Mouse (Mus musculus) heart, embryonic 14.5 days (tissue): ENCODE data around the gene Map2k3. TPM values are rescaled to one million over a fixed set of nuclear protein-coding genes. Genes with fewer than 3 reads are reported as not detected.

Experiments used
- ATAC-seq: fragments of 200-750 bp; cut with Nextera tagmentation; 2 replicates; pipeline ENCODE4 v1.8.0; 2017; ENCODE audit warnings: low read depth, moderate TSS enrichment; ENCODE audit not compliant: insufficient number of reproducible peaks, insufficient read depth, low FRiP score
- H3K27ac ChIP-seq, 2 experiments: fragments of 200-500 bp in 1 of 2; fragments of 300-500 bp in 1 of 2; sonication (generic) in 1 of 2; replicated peaks in 1 of 2; 2 replicates each; pipeline ENCODE4 v1.5.1; 2012 to 2014; ENCODE audit warnings: low read depth in 2 of 2, low read length in 2 of 2, control low read depth in 1 of 2, mild to moderate bottlenecking in 1 of 2, mixed read lengths in 1 of 2; ENCODE audit not compliant: control insufficient read depth in 1 of 2, insufficient read depth in 1 of 2
- H3K27me3 ChIP-seq: fragments of 300-500 bp; sonication (generic); 2 replicates; pipeline ENCODE4 v1.6.1; 2014; ENCODE audit warnings: mild to moderate bottlenecking, low read length, control low read depth; ENCODE audit not compliant: control insufficient read depth, insufficient read depth
- H3K36me3 ChIP-seq: fragments of 300-500 bp; sonication (generic); 2 replicates; pipeline ENCODE4 v1.6.1; 2014; ENCODE audit warnings: mild to moderate bottlenecking, control low read depth, low read length, mixed read lengths; ENCODE audit not compliant: control insufficient read depth, insufficient read depth
- H3K4me1 ChIP-seq, 2 experiments: fragments of 200-500 bp in 1 of 2; fragments of 300-500 bp in 1 of 2; sonication (generic) in 1 of 2; 2 replicates each; pipeline ENCODE4 v1.6.1; 2012 to 2014; ENCODE audit warnings: low read length in 2 of 2, control low read depth in 1 of 2, mixed read lengths in 1 of 2; ENCODE audit not compliant: control insufficient read depth in 2 of 2, insufficient read depth in 2 of 2
- H3K4me2 ChIP-seq: fragments of 300-500 bp; sonication (generic); 2 replicates; pipeline ENCODE4 v1.6.1; 2014; ENCODE audit warnings: mild to moderate bottlenecking, low read length
- H3K4me3 ChIP-seq, 2 experiments: fragments of 200-500 bp in 1 of 2; fragments of 300-500 bp in 1 of 2; sonication (generic) in 1 of 2; 2 replicates each; pipeline ENCODE4 v1.5.1; 2012 to 2014; ENCODE audit warnings: low read length in 2 of 2, mild to moderate bottlenecking in 2 of 2, control low read depth in 1 of 2, low read depth in 1 of 2, moderate library complexity in 1 of 2; ENCODE audit not compliant: control insufficient read depth in 1 of 2, insufficient read depth in 1 of 2
- H3K9ac ChIP-seq: fragments of 300-500 bp; sonication (generic); 2 replicates; pipeline ENCODE4 v1.6.1; 2014; ENCODE audit warnings: mild to moderate bottlenecking, low read length
- H3K9me3 ChIP-seq: fragments of 300-500 bp; sonication (generic); 2 replicates; pipeline ENCODE4 v1.6.1; 2016; ENCODE audit warnings: low read length, control low read depth; ENCODE audit not compliant: control insufficient read depth
- WGBS: fragments of 180-500 bp; shearing (Covaris S2); extraction: QIAGEN DNeasy Blood & Tissue Kit; methylation state at CpG from one replicate; pipeline ENCODE4 v1.1.7; 2014; 5-methylcytosine and 5-hydroxymethylcytosine counted together
- polyA plus RNA-seq: library from polyadenylated mRNA; unstranded; fragments of >200 nt; fragmentation: Nextera tagmentation; extraction: Ambion mirVana; gene quantifications from 2 replicates; pipeline ENCODE4 v1.2.1, GENCODE M21; 2014

The Map2k3 gene
- polyA plus RNA-seq, 1 experiment from 2014 or later, result 59.2 TPM

GRCm38 (mm10) chr11:60958948-60959347 is 27.1 kb downstream of the Map2k3 start:
- Histone ChIP-seq H3K36me3 (no peaks in the 10 kb centered on the region), H3K4me3 (no peak overlapping the region), H3K27ac (no peak overlapping the region), H3K4me1 (peaks cover 8 to 9% of the 10 kb centered on the region in 2 experiments), H3K9me3 (no peaks in the 10 kb centered on the region), H3K4me2 (no peak overlapping the region), H3K9ac (no peak overlapping the region), H3K27me3 (no peaks in the 10 kb centered on the region)
- 88% methylated on average over 4 of the region's 4 CpGs for WGBS
- no peak for ATAC-seq

GRCm38 (mm10) chr11:60961176-60961575 is 29.3 kb downstream of the Map2k3 start:
- ATAC-seq, result no peak
- no peak overlapping the region for H3K4me2 ChIP-seq
- H3K27me3 ChIP-seq, result no peaks in the 10 kb centered on the region
- H3K9me3 ChIP-seq, result no peaks in the 10 kb centered on the region
- H3K4me1 ChIP-seq, result no peaks in the 10 kb centered on the region
- no peak overlapping the region for H3K9ac ChIP-seq
- no peak overlapping the region for H3K4me3 ChIP-seq
- H3K27ac ChIP-seq, result no peak overlapping the region
- WGBS, result 59% methylated on average over 1 of the region's 1 CpGs
- H3K36me3 ChIP-seq, result no peaks in the 10 kb centered on the region

- Histone ChIP-seq H3K4me2 (no peak overlapping the region), H3K36me3 (no peaks in the 10 kb centered on the region), H3K9ac (no peak overlapping the region), H3K4me3 (no peak overlapping the region), H3K27me3 (no peaks in the 10 kb centered on the region), H3K27ac (no peak overlapping the region), H3K4me1 (no peaks in the 10 kb centered on the region), H3K9me3 (no peaks in the 10 kb centered on the region)
- WGBS, result 83% methylated on average over 5 of the region's 5 CpGs
- ATAC-seq, result no peak
Observed at GRCm38 (mm10) chr11:60962709-60963108, 30.9 kb downstream of the Map2k3 start.

GRCm38 (mm10) chr11:60966974-60967373 is 35.1 kb downstream of the Map2k3 start:
- no peaks in the 10 kb centered on the region for H3K4me1 ChIP-seq
- no peaks in the 10 kb centered on the region for H3K36me3 ChIP-seq
- no peak overlapping the region for H3K9ac ChIP-seq
- no peak for ATAC-seq
- no peak overlapping the region for H3K4me2 ChIP-seq
- H3K4me3 ChIP-seq, result no peak overlapping the region
- H3K9me3 ChIP-seq, result peaks cover 7% of the 10 kb centered on the region
- H3K27ac ChIP-seq, result no peak overlapping the region
- 52% methylated on average over 6 of the region's 6 CpGs for whole genome bisulfite sequencing
- no peaks in the 10 kb centered on the region for H3K27me3 ChIP-seq

GRCm38 (mm10) chr11:60975097-60975496 is 43.3 kb downstream of the Map2k3 start:
- no peak for ATAC-seq
- H3K36me3 ChIP-seq, result no peaks in the 10 kb centered on the region
- no peaks in the 10 kb centered on the region for H3K9me3 ChIP-seq
- no peak overlapping the region for H3K27ac ChIP-seq
- no peaks in the 10 kb centered on the region for H3K27me3 ChIP-seq
- no peak overlapping the region for H3K4me2 ChIP-seq
- H3K4me3 ChIP-seq, result no peak overlapping the region
- no peak overlapping the region for H3K9ac ChIP-seq
- peaks cover 3 to 7% of the 10 kb centered on the region in 2 experiments; a peak in 3 of 4 replicates for H3K4me1 ChIP-seq
- 71% methylated on average over 11 of the region's 11 CpGs for WGBS

GRCm38 (mm10) chr11:60976234-60976633 is 44.4 kb downstream of the Map2k3 start:
- WGBS, result 69% methylated on average over 2 of the region's 2 CpGs
- Histone ChIP-seq H3K36me3 (no peaks in the 10 kb centered on the region), H3K9me3 (no peaks in the 10 kb centered on the region), H3K4me2 (no peak overlapping the region), H3K27ac (no peak overlapping the region), H3K9ac (no peak overlapping the region), H3K4me1 (peaks cover 3 to 7% of the 10 kb centered on the region in 2 experiments; a peak in 3 of 4 replicates), H3K27me3 (no peaks in the 10 kb centered on the region), H3K4me3 (no peak overlapping the region)
- no peak for ATAC-seq

- Histone ChIP-seq H3K27ac (no peak overlapping the region), H3K9ac (peak overlapping the region; percentile 11; the same call in 1 of the 2 replicates), H3K9me3 (no peaks in the 10 kb centered on the region), H3K4me2 (no peak overlapping the region), H3K4me1 (peaks cover 6 to 12% of the 10 kb centered on the region in 2 experiments), H3K27me3 (no peaks in the 10 kb centered on the region), H3K36me3 (no peaks in the 10 kb centered on the region), H3K4me3 (no peak overlapping the region)
- 37% methylated on average over 8 of the region's 8 CpGs for WGBS
- no peak for ATAC-seq
Observed at GRCm38 (mm10) chr11:60976742-60977141, 44.9 kb downstream of the Map2k3 start.

GRCm38 (mm10) chr11:60977153-60977552 is 45.3 kb downstream of the Map2k3 start:
- Histone ChIP-seq H3K9ac (peak overlapping the region; percentile 11; the same call in 1 of the 2 replicates), H3K36me3 (no peaks in the 10 kb centered on the region), H3K4me3 (no peak overlapping the region), H3K9me3 (no peaks in the 10 kb centered on the region), H3K27me3 (no peaks in the 10 kb centered on the region), H3K27ac (no peak overlapping the region), H3K4me2 (no peak overlapping the region), H3K4me1 (peaks cover 8 to 15% of the 10 kb centered on the region in 2 experiments)
- WGBS, result 52% methylated on average over 3 of the region's 3 CpGs
- ATAC-seq, result no peak
